Mouse (Mus musculus) layer of hippocampus, postnatal 10 days (tissue): ENCODE results near the gene Krtap5-5. TPM values are rescaled to one million over a fixed set of nuclear protein-coding genes. Genes with fewer than 3 reads are reported as not detected.
"Not testable (repeated sequence)": the region's sequence is repeated elsewhere in the genome, so short reads cannot be mapped to it uniquely, and the experiment has no call there.

ENCODE experiments used
- DNase-seq, 2 experiments: peaks; one replicate each; pipeline ENCODE4 v3.0.0; 2021; ENCODE audit warnings: low spot score in 2 of 2
- long read RNA-seq: library from polyadenylated mRNA; stranded (forward); transcript quantifications from one replicate; pipeline ENCODE4 v2.0.0, GENCODE M21; 2023
- total RNA-seq, 2 experiments: library from RNA; stranded (reverse); gene quantifications; 2 replicates each; pipeline ENCODE4 v1.2.3; 2021

Krtap5-5 gene
- total RNA-seq, result not detected
- long read RNA-seq, result 0 reads

GRCm38 (mm10) chr7:142229871-142230270 is at the start of gene Krtap5-5:
Gene Krtap5-5, minus strand, starts transcription at chr7:142229971.
- DNase-seq, result not testable (repeated sequence)

DNA sequence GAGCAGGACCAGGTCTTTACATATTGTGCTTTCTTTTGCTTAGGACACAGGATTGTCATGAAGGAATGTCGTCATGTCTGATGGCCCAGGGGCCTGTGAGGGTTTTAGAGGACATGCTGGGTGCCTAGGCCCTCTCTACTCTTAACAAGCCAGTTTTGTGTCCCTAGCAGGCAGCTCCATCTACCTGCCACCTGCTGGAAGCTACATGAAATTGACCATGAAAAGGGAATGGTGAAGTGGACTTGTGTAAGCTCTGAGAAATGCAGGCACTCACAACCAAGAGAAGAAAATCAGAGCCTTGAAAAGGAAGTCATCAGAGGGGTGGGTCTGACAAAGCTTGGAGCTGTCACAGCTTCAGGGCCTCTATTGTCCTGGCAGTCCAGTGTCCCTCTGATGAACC is 49.5 kb upstream of the Krtap5-5 start:
- not testable (repeated sequence) for DNase-seq

GRCm38 (mm10) chr7:142278183-142278582 is 48.4 kb upstream of the Krtap5-5 start:
- DNase-seq, result peak; percentile 76 to 79

GRCm38 (mm10) chr7:142274263-142274662 is 44.5 kb upstream of the Krtap5-5 start, which contains the start of gene Gm4559:
Gene Gm4559, minus strand, starts transcription at chr7:142274363.
- DNase-seq, result not testable (repeated sequence)

DNA sequence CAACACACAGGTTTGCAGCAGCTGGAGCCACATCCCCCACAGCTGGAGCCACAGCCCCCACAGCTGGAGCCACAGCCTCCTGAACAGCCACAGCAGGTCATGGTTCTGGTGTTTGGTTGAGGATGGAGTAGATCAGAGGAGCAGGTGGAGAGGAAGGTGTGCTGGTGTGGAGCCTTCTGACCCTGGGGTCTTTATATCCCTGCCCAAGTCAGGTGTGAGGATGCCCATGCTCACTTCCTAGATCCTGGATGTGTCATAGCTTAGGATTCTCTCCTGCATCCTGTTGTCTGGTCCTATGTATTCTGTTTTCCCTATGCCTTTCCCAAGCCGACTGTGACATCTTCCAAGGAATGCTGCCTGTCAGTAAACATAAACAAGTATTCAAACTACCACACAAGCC is 28.5 kb upstream of the Krtap5-5 start, which contains the start of gene Gm2431:
Gm2431 (minus strand) TSS at position 101 of the 400 bp plus-strand sequence.
- not testable (repeated sequence) for DNase-seq

- DNase-seq, result peak; percentile 53 to 54
These were observed 25.7 kb upstream of the Krtap5-5 start for GRCm38 (mm10) chr7:142255517-142255916.

GRCm38 (mm10) chr7:142249824-142250223 is 20.1 kb upstream of the Krtap5-5 start:
- DNase-seq, result peak; percentile 56 to 66

DNA sequence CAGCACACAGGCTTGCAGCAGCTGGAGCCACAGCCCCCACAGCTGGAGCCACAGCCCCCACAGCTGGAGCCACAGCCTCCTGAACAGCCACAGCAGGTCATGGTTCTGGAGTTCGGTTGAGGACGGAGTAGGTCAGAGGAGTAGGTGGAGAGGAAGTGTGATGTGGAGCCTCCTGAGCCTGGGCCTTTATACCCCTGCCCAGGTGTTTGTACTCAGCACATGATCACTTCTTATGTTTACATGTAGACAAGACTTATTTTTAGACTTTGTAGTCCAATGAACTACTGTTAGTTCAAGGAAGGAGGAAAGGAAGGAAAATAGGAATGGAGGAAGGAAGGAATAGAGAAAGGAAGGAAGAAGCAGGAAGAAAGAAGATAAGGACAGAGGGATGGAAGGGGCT is 11.2 kb upstream of the Krtap5-5 start, which contains the start of gene Gm40460:
Gm40460 (minus strand) TSS at position 101 of the 400 bp plus-strand sequence.
- no peak for DNase-seq

- DNase-seq, result no peak
These were observed 1.8 kb upstream of the Krtap5-5 start for GRCm38 (mm10) chr7:142231540-142231939.

GRCm38 (mm10) chr7:142224518-142224917 is 5.3 kb downstream of the Krtap5-5 start:
- no peak for DNase-seq

DNA sequence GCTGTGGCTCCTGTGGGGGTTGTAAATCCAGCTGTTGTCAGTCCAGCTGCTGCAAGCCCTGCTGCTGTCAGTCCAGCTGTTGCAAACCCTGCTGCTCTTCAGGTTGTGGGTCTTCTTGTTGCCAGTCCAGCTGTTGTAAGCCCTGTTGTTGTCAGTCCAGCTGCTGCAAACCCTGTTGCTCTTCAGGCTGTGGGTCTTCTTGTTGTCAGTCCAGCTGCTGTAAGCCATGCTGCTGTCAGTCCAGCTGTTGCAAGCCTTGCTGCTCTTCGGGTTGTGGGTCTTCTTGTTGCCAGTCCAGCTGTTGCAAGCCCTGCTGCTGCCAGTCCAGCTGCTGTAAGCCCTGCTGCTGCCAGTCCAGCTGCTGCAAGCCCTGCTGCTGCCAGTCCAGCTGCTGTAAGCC is 17.6 kb downstream of the Krtap5-5 start:
- not testable (repeated sequence) for DNase-seq

DNA sequence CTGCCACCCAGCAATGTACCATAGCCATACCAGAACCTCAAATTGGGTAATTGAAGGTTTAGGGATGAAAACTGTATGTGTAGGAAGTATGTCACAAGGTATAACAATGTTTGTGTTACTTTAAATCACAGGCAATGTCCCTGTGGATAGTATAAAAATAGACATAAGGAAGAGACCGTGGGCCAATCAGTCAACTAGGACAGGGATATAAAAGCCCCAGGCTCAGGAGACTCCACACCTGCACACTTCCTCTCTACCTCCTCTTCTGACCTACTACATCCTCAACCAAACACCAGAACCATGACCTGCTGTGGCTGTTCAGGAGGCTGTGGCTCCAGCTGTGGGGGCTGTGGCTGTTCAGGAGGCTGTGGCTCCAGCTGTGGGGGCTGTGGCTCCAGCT is 18.2 kb downstream of the Krtap5-5 start, which contains the start of gene Gm7579:
Gm7579 (plus strand) TSS at position 301 of the 400 bp plus-strand sequence.
- no peak for DNase-seq

DNA sequence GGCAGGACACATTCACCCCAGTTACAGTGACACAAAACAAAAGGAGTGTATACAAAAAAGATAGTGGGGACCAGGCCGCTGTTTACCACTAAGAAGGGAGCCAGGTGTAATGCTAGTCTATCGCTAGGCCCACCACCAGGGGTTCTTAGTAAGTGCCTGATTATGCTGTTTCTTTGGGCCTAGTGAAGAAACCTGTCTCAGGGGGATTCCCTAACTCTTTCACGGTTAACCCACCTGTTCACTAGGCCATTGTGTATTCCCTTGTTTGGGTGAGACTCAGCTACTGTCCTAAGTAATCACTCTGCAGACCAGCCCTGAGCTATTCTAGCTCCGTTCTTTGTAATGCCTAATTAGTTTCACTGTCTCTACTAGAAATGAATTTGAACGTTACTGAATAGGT is 22.9 kb downstream of the Krtap5-5 start:
- DNase-seq, result not testable (repeated sequence)

DNA sequence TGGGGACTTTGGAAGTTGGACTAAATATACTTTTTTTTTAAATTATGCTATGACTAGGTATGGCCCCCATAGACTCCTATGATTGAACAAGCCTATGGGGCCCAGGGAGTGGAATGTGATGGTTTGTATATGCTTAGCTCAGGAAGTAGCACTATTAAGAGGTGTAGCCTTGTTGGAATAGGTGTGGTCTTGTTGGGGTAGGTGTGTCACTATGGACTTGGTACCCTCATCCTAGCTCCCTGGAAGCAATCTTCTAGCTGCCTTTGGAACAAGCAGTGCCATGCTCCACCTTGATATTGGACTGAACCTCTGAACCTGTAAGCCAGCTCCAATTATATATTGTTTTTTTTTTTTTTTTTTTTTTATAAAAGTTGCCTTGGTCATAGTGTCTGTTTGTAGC is 24.3 kb downstream of the Krtap5-5 start:
- no peak for DNase-seq

DNA sequence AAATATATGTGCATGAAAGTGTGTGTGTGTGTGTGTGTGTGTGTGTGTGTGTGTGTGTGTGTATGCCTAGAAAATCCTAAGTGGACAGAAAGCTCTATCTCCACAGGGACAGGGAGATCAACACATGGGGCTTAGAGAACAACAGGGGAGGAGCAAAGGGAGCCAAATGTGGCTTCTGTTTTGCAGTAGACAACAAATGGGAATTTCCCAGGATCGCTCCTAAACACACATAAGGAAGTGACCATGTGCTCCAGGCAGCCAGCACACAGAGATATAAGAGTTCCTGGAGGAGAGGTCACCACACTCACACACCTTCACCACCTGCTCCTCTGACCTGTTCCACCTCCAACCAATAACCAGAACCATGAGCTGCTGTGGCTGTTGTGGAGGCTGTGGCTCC is 28.7 kb downstream of the Krtap5-5 start, which contains the start of gene Krtap5-3:
Krtap5-3 (plus strand) TSS at position 301 of the 400 bp plus-strand sequence.
- DNase-seq, result no peak

GRCm38 (mm10) chr7:142198748-142199147 is 31.0 kb downstream of the Krtap5-5 start:
- DNase-seq, result no peak

- no peak for DNase-seq
These were observed 39.5 kb downstream of the Krtap5-5 start, which contains the start of gene Gm10153 for GRCm38 (mm10) chr7:142190289-142190688. Gene Gm10153, minus strand, starts transcription at chr7:142190389.

GRCm38 (mm10) chr7:142188156-142188555 is 41.6 kb downstream of the Krtap5-5 start:
- DNase-seq, result no peak

GRCm38 (mm10) chr7:142181021-142181420 is 48.8 kb downstream of the Krtap5-5 start:
- no peak for DNase-seq
